Mouse (Mus musculus): ENCODE measurements at regions not wholly inside any gene's neighbourhood (a gene's known extent, or its start where the extent isn't known, plus 50 kb on each side); places are given as distances from the start of the nearest gene placed in this dataset.

GRCm38 (mm10) chr8:44839504-44840209 is 95.6 kb upstream of the Fat1 start:
- DNase-seq, result no peak

- DNase-seq, result no peak
Observed at GRCm38 (mm10) chr8:44840646-44841045, 94.6 kb upstream of the Fat1 start.

- DNase-seq, result no peak
Observed at GRCm38 (mm10) chr8:44844362-44844761, 90.9 kb upstream of the Fat1 start.

GRCm38 (mm10) chr8:44852223-44852622 is 83.0 kb upstream of the Fat1 start:
- no peak for DNase-seq

GRCm38 (mm10) chr8:44855115-44855514 is 80.1 kb upstream of the Fat1 start:
- DNase-seq, result no peak

- no peak for DNase-seq
Observed at GRCm38 (mm10) chr8:44867202-44867601, 68.0 kb upstream of the Fat1 start.

- DNase-seq, result no peak
Observed at GRCm38 (mm10) chr8:44867666-44868065, 67.6 kb upstream of the Fat1 start.

- DNase-seq, result no peak
Observed at GRCm38 (mm10) chr8:44877066-44877465, 58.2 kb upstream of the Fat1 start.

- no peak for DNase-seq
Observed at GRCm38 (mm10) chr8:44878208-44878607, 57.0 kb upstream of the Fat1 start.

- DNase-seq, result no peak
Observed at GRCm38 (mm10) chr8:44879186-44879585, 56.1 kb upstream of the Fat1 start.

GRCm38 (mm10) chr8:44884399-44885006 is 50.7 kb upstream of the Fat1 start:
- no peak for DNase-seq
